Mouse (Mus musculus) layer of hippocampus, adult 8-10 months (tissue): ENCODE measurements around the gene Mical1. TPM values are rescaled to one million over a fixed set of nuclear protein-coding genes. Genes with fewer than 3 reads are reported as not detected.

Source experiments
- DNase-seq, 2 experiments: peaks; one replicate each; pipeline ENCODE4 v3.0.0; 2022; ENCODE audit warnings: low spot score in 2 of 2
- total RNA-seq, 4 experiments: library from RNA; stranded (reverse); gene quantifications; 2 replicates each; pipeline ENCODE4 v1.2.4; 2022

The Mical1 gene
- total RNA-seq = 10 to 100 TPM; 16.4 to 33.5 (median 24.9) TPM

DNA sequence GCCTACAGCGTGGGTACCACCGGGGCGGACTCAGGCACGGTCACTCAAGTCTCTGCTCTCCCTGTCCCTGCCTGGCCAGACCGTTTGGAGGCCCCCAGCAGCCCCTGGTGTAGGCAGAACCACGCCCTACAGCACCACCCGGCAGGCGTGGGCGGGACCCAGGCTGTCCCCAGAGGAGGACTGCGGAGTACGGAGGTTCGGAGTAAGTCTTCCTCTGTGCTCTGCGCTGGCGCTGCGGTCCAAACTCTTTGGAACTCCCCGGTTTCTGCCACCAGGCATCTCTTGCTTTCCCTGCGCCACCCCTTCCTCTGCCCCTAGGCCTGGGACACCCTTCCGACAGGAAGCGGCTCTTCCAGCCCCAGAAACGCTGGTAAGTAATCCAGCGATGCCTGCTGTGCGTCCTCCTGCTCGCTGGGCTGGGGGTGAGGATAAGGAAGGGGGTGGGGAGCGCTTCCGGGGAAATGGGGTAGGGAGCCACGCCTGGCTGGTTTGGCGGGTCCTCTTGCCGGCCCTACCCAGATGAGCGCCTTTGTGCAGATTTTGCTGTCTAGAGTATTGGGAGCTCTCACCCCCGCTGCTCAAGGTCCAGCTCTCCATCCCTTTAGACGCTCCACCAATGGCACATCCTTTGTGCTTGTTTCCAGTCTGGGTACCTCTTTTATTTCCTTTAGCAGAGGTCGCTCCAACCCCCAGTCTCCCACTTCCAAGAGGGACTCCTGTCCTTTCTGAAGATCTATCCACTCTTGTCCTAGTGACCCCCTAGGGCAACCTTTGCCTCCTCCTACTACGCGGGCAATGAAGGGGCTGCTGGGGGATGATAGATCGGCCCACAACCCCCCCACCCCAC, at the start of gene Mical1:
Gene Mical1, plus strand, starts transcription at position 144 of the 847 bp plus-strand sequence.
- DNase-seq = peak in 1 of 2 experiments; percentile 43

DNA sequence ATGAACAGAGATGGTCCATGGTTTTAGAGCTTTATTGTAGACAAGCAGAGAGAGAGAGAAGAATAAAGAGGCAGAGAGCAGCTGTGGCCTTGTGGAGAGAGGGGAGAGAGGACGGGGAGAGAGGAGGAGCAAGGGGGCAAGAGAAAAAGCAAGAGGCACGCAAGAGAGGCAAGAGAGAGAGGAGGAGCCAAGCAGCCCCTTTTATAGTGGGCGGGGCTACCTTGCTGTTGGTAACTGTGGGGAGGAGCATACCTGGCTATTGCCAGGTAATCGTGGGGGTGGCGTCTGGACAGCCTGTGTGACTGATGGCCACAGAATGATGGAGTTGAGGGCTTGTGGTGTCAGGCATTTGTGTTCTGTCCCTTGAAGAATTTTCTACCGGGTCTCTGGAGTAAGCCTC, 49.7 kb upstream of the Mical1 start:
- no peak for DNase-seq

DNA sequence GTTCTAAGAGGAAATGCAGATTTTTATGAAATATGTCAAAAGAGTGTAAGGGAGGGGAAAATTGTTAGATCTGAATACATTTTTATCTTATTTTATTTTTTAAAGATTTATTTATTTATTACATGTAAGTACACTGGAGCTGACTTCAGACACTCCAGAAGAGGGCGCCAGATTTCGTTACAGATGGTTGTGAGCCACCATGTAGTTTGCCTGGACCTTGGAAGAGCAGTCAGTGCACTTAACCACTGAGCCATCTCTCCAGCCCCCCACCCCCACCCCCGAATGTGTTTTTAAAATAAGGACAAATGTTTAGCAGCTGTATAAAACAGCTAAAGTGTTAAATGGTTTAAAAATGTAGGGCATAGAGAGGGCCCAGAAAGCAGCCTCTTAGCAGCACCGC, 41.5 kb upstream of the Mical1 start:
- DNase-seq = peak in 1 of 2 experiments; percentile 56

DNA sequence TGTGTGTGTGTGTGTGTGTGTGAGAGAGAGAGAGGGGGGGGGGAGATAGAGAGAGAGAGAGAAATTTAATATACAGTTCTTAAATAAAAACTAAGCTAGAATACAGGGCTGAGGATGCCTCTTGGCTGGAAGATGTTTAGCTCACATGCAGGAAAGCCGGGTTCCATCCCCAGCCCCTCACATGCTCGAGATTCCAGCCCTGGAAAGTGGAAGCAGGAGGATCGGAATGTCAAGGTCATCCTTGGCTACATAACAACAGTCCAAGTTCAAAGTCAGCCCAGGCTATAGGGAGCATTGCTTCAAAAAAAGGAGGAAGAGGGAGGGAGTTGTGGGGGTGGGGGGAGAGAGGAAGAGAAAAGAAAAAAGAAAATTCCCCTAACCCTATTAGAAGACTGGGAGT, 41.0 kb upstream of the Mical1 start:
- DNase-seq = no peak

DNA sequence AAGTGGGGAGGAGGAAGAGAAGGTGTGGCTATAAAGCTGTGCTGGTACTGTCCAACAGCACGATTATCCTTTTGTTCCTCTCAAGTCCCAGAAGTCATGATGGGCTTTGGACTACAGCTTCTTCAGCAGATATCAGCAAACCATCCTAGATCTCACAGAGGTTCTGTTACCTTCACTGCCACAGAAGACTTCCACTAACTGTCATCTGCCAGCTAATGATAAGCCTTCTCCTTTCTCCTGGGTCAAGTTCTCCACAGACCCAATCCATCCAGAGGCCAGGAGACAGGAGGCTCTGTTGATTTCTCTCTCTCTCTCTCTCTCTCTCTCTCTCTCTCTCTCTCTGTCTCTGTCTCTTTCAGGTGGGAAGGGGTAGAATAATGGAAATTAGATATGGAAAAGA, 27.9 kb upstream of the Mical1 start:
- DNase-seq = no peak

DNA sequence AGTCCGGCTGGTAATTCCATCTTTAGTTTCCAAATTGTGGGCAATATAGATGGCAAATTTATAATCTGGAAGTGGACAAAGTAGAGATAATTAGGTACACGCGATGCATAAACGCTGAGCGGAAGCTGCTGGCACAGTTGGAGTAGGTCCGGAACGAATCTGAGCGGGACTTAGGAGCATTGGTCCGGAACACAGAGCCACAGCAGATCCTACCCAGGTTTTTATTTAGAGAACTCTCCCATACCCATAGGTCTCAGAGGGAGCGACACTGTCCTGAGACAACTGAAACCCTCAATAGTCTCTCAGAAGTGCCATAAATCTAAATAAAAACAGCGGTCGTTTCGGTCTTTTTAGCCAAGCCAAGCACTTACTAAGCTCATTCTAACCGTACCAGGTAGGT, 26.4 kb upstream of the Mical1 start:
- peak in 1 of 2 experiments; percentile 41 for DNase-seq

DNA sequence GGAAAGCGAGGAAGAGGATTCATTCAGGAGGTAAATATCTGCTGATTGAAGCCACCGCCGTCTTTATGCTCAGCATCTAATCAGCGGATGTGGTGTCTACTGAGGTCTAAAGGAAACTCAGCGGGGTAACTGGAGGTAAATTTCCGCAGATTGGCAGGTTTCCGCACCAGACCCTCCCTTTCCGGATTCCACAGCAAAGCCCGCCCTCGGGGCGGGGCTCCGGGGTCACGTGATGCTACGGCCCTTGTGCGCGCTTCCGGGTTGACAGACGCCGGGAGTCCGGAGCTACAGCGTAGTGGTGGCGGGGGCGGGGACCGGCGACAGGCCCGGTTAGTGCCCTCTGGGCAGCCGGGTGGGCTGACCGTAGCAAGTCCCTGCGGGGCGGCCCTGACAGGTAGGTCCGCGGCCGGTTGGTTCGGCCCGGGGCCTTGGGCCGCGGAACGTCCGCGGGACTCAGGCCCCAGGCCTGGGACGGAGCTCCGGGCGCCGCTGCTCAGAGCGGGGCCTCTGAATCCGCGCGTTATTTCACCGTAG, 25.9 kb upstream of the Mical1 start, which contains the start of gene Zbtb24:
Gene Zbtb24, plus strand, starts transcription at position 247 of the 534 bp plus-strand sequence.
- peak; percentile 89 to 93 for DNase-seq

DNA sequence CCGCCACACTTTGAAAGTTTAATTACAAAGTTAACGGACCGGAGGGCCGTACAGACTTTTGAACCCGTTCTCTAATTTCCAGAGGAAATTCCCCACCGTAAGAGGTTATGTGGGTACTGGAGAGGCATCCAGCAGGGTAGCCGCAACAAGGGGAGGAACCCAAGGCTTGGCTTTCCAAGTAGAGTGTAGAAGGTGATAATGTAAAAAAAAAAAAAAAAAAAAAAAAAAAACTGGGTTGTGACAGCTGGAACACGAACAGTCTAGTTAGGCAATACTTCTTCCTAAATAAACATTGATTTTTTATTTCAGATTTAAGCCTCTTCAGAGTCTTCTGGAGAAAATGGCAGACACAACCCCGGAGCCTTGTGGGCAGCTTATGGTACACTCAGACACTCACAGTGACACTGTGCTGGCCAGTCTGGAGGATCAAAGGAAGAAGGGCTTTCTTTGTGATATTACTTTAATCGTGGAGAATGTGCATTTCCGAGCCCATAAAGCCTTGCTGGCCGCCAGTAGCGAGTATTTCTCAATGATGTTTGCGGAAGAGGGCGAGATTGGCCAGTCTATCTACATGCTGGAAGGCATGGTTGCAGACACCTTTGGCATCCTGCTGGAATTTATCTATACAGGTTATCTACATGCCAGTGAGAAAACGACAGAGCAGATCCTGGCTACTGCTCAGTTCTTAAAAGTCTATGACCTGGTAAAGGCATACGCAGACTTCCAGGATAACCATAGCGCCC, 25.2 kb upstream of the Mical1 start:
- no peak for DNase-seq

DNA sequence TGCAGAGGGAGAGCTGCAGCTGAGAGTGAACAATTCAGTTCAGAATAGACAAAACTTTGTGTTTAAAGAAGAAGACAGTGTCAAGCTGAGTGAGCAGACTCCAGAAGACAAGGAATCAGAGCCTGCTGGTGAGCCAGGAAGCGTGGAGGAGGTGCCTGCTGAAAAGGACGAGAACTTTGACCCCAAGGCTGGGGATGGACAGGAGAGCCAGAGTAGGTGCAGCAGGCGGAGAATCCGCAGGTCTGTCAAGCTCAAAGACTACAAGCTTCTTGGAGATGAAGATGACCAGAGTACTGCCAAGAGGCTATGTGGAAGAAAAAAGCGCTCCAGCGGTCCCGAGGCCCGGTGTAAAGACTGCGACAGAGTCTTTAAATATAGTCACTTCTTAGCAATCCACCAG, 24.5 kb upstream of the Mical1 start:
- no peak for DNase-seq

DNA sequence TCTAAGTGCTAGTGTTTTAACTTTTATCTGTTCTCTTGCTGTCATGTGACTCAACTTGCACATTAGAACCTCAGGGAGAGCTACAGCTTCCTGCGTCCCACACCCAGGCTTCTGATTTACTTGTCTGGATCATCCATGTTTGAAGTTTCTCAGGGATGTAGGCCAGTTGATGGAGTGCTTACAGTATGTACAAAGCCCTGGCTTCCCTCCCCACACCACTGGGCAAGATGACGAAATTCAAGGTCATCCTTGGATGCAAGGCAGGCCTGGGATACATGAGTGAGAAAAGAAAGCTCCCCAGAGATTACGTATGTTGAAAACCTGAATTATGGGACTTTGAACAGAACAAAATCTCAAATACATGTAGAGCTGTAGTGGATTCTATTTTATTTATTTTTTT, 23.3 kb upstream of the Mical1 start:
- DNase-seq = no peak

DNA sequence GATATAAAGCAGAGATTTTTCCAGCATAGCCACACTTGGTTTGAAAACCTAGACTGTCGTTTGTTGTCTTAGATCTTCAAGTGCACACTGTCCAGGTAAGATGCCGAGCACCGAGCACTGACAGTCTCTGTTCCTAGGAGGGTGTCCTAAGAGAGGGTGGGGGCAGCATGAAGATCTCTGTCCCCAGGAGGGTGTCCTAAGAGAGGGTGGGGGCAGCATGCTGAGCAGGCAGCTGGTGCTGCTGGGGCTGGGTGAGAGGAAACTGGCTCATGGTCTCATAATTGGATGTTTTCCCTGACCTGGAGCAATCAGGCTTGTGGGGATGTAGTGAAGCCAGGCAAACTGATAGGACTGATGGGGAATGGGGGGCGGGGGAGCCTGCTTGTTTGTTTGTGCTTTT, 16.1 kb upstream of the Mical1 start:
- no peak for DNase-seq

DNA sequence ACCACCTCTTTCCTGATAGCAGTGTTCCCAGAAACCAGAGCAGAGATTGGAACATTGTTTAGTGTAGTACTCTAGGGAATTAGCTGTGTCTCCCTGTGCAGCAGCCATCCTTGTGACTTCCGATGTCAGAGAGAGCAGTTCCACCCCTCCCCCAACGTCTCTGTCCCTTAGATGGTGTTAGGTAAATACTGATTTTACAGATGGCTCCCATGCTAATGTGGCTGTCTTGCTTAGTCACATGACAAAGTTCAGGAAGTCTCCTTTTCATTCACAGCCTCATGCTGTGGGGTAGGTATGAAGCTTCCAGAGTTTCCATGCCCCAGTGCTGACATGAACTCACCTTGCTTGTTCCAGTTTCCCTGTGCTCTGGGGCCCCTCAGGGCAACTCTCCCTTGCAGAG, 15.6 kb upstream of the Mical1 start:
- no peak for DNase-seq

DNA sequence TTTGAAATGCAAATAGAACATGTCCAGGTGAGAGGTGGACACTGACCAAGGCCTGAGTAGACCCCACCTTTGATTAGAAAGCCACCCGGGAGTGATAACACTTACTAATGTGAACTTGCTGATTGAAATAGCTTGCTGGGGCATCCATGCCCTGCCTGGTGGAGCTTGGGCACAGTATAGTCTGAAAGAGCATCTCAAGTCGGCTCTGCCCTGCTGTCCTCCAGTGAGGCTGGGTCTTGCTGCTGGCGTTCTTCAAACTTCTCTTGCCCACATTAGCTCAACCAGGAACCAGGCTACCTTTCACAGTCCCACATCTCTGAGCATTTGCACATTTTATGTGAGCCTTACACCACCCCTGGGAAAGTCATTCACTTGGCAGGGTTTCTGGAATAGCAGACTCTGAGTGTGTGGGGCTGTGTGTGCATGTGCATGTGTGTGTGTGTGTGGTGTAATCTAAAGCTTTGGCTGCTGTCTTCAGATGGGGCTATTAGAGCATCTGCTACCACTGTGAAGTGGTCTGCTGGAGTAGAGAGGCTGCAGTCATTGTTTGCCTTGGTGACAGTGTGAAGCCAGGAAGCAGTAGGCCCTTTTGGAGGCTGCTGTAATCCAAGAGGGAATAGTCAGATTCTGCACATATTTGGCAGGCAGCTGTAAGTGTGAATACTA, 14.9 kb upstream of the Mical1 start:
- no peak for DNase-seq

DNA sequence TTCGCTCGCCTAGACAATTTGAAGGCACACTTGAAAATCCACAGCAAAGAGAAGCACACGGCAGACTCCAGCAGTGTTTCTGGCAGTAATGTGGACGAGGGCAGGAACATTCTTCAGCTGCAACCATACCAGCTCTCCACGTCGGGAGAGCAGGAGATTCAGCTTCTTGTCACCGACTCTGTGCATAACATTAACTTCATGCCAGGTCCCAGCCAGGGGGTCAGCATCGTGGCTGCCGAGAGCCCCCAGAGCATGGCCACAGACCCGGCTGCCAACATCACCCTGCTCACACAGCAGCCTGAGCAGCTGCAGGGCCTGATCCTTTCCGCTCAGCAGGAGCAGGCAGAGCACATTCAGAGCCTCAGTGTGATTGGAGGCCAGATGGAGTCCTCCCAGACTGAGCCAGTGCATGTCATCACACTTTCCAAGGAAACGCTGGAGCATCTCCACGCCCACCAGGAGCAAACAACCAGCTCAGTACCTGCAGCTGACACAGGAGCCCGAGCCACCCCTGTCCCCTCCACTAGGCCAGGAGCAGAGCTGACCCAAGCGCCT, 11.6 kb upstream of the Mical1 start:
- no peak for DNase-seq

DNA sequence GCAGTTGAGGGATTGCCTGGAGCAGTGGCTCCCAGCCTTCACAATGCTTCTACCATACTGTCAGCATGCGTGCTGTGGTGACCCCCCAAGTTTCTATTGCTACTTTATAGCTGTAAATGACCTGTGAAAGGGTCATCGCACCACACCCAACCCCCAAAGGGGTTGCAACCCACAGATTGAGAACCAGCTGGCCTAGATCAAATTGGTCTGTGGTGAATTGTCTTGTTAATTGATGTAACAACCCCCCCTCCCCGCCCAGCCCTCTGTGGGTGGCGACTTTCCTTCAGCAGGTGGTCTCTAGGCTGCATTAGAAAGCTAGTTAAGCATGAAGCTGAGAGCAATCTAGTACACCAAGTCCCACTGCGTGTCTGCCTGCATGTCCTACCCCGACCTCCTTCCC, 8.8 kb upstream of the Mical1 start:
- DNase-seq = no peak

DNA sequence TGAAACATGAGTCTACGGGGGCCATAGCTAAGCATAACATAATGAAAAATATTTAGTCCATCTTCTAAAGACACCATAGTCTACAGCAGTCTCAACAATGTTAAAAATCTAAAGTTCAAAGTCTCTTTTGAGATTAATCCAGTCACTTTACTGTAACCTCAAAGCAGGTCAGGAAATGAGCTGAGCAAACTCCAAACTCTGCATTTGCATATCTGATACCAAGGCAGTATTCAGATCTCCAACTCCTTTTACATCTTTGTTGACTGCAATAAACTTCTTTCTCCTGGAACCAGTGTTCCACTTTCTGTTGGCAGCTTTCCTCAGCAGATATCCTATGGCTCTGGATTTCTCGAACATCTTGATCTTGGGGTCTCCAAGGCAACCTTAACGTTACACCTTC, 5.4 kb upstream of the Mical1 start:
- no peak for DNase-seq

DNA sequence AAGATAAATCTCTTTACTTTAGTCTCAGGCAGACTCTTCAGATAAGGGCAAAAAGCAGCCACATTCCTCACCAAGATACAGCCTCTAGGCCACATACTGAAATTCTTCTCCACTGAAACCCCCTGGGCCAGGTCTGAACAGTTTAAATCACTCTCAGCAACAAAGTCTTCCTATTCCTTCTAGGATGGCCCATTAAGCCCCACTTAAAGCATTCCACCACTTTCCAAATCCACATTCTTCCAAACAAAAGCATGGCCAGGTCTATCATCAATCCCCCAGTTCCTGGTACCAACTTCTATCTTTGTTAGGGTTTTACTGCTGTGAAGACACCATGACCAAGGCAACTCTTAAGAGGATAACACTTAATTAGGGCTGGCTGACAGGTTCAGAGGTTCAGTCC, 3.6 kb upstream of the Mical1 start:
- DNase-seq = no peak

DNA sequence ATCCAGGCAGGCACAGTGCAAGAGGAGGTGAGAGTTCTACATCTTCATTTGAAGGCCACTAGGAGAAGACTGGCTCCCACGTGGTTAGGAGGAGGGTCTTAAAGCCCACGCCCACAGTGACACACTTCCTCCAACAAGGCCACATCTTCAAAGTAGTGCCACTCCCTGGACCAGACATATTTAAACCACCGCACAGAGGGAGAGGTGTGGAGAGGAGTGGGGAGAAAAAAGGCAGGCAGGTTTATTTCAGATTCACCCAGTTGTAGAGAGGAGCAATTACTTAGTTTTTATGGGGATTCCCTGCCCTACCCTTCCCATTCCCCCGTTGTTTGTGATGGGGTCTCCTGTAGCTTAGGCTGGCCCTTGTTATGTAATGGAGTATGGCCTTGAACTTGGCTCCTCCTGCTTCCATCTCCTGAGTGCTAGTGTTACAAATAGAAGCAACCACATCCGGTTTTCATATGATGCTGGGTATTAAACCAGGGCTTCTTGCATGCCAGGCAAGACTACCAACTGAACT, 3.1 kb upstream of the Mical1 start:
- no peak for DNase-seq

DNA sequence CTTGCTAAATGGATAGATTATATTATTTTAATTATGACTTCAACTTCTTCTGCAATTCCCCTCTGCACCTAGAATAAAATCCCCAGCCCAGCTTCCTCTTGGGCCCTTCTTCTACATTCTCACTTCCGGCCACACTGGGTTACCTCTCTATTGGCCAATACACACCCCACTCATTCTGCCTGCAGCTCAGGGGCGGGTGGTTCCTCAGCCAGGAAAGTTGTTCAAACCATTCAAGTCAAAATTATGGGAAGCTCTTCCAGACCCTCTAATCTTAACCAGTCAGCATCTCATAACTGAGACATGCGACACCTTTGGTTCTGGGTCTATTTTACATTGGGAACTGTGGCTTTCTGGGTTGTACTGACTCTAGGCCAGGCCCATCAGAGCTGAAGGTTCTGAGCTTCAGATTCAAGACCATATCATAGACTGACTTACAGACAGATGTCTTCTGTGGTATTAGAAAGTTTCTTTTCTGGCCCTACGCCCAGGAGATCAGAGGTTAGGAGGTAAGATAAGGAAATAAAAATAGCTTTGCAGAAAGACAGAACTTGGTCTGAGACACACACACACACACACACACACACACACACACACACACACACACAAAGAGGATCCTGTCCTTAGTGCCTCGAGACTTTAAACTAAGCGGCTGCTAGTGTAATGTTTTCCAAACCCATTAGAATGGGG, 2.2 kb upstream of the Mical1 start:
- DNase-seq = no peak

DNA sequence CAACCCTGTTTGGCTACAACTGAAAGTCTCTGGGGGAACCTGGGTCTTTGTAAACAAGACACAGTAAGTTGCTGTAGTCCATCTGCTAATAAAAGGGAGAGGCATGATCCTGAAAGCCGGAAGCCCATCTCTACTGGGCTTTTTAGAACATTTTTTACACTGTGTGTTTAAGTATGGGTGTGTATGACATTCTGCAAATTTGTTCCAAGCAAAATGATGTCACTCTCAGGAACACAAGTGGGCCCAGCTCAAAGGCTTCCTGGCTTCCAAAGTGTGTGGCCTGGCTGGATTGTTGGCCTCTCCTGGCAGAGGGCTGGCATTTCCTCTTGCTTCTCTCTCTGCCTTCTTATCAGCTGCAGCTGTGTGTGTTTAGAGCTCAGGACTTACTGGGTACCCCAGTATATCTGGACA, 1.1 kb upstream of the Mical1 start:
- DNase-seq = no peak

DNA sequence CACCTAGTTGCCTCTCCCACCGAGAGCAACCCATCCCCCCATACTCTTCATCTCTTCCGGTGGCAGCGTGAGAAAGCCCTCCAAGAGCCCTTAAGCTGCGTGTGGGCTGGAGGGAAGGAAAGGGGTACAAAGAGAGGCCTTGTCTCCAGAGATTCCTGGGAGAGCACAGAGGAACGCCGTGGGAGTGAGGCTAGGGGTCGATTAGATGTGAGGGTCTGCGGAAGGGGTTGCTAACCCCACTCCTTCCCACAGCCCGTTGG, 834 bp downstream of the Mical1 start:
- DNase-seq = no peak
